Mouse (Mus musculus) ES-E14 (cell line): ENCODE results near the gene Selenof. TPM values are rescaled to one million over a fixed set of nuclear protein-coding genes. Genes with fewer than 3 reads are reported as not detected.

Experiments
- DNase-seq: peaks from one replicate; pipeline ENCODE4 v3.0.0-alpha.2; 2013; ENCODE audit warnings: low read depth, low spot score
- H3K27ac ChIP-seq: 2 replicates; pipeline ENCODE4 v1.5.1; 2012; ENCODE audit warnings: low read depth, mild to moderate bottlenecking, low read length, moderate library complexity, mixed read lengths; ENCODE audit not compliant: poor library complexity, insufficient read depth, severe bottlenecking
- H3K36me3 ChIP-seq: 2 replicates; pipeline ENCODE4 v1.6.1; 2012; ENCODE audit warnings: mild to moderate bottlenecking, low read length, moderate library complexity, mixed read lengths; ENCODE audit not compliant: control insufficient read depth, poor library complexity, insufficient read depth, severe bottlenecking
- H3K4me1 ChIP-seq, 2 experiments: fragments of 150-350 bp in 1 of 2; sonication (generic) in 1 of 2; 2 replicates each; pipeline ENCODE4 v1.6.1; 2012; ENCODE audit warnings: low read length in 2 of 2, mild to moderate bottlenecking in 1 of 2, mixed read lengths in 1 of 2; ENCODE audit not compliant: control insufficient read depth in 2 of 2, insufficient read depth in 2 of 2, poor library complexity in 1 of 2
- H3K4me3 ChIP-seq, 2 experiments: fragments of 150-350 bp in 1 of 2; sonication (generic) in 1 of 2; 2 replicates each; pipeline ENCODE4 v1.5.1; 2012; ENCODE audit warnings: low read length in 2 of 2, low read depth in 1 of 2, mild to moderate bottlenecking in 1 of 2, mixed read lengths in 1 of 2; ENCODE audit not compliant: insufficient read depth in 1 of 2, poor library complexity in 1 of 2, severe bottlenecking in 1 of 2
- H3K9ac ChIP-seq: 2 replicates; pipeline ENCODE4 v1.6.1; 2012; ENCODE audit warnings: low read depth, mild to moderate bottlenecking, low read length, mixed read lengths; ENCODE audit not compliant: poor library complexity, insufficient read depth, severe bottlenecking
- H3K9me3 ChIP-seq: fragments of 150-350 bp; sonication (generic); 2 replicates; pipeline ENCODE4 v1.6.1; 2012; ENCODE audit warnings: low read depth, mild to moderate bottlenecking, low read length; ENCODE audit not compliant: control insufficient read depth, insufficient read depth
- CHD2 ChIP-seq: IDR thresholded peaks from 2 replicates; pipeline ENCODE4 v1.6.1; 2014; ENCODE audit warnings: mild to moderate bottlenecking, low read depth, low read length, inconsistent platforms
- HCFC1 ChIP-seq: IDR thresholded peaks from 2 replicates; pipeline ENCODE4 v1.6.1; 2012; ENCODE audit warnings: low read length, inconsistent platforms, borderline replicate concordance; ENCODE audit not compliant: insufficient read depth
- MAFK ChIP-seq: IDR thresholded peaks from 2 replicates; pipeline ENCODE4 v1.6.1; 2014; ENCODE audit warnings: mild to moderate bottlenecking, low read depth, low read length, inconsistent platforms; ENCODE audit not compliant: insufficient read depth
- ZC3H11A ChIP-seq: IDR thresholded peaks from 2 replicates; pipeline ENCODE4 v1.6.1; 2012; ENCODE audit warnings: low read depth, mild to moderate bottlenecking, inconsistent platforms, low read length, borderline replicate concordance
- ZNF384 ChIP-seq: IDR thresholded peaks from 2 replicates; pipeline ENCODE4 v1.6.1; 2012; ENCODE audit warnings: low read depth, low read length, inconsistent platforms
- in situ Hi-C, 2 experiments: fragments of 600-800 bp; cut with MboI; formaldehyde crosslinking; loops; one replicate each; pipeline ENCODE4 v1.15.1; 2025; ENCODE audit warnings: low sequenced_read_pairs in 2 of 2, inconsistent platforms in 1 of 2; ENCODE audit not compliant: unreplicated experiment in 2 of 2
- total RNA-seq: library from RNA; depleted of rRNA; stranded (reverse); fragments of 300-350 nt; gene quantifications from 2 replicates; pipeline ENCODE4 v1.2.3, GENCODE M21; 2012

Gene Selenof
- total RNA-seq, 1 experiment = 513 TPM

DNA sequence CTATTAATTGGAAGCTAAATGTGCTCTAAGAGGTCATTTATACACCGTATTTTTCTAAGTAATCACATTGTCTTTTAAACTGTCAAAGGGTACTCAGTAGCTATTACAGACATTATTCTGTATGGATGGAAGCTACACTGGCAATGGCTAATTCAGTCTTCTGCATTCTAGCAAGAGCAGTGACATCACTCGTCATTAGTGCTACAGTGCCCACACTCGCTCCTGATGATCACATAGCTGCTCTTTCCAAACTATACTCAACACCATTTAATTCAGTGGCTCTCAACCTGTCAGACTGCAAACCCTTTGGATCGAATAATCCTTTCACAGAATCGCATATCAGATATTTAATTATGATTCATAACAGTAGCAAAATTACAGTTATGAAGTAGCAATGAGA lies 19.4 kb upstream of the Selenof start:
- Histone ChIP-seq H3K27ac (no peak overlapping the region), H3K9me3 (no peaks in the 10 kb centered on the region), H3K9ac (no peak overlapping the region), H3K4me3 (no peak overlapping the region), H3K4me1 (peaks cover 0 to 6% of the 10 kb centered on the region in 2 experiments; a peak in 1 of 4 replicates), H3K36me3 (no peaks in the 10 kb centered on the region)
- DNase-seq = no peak
- in situ Hi-C loops = no loop called here
- no peak for TF ChIP-seq ZNF384
- no peak for TF ChIP-seq HCFC1
- TF ChIP-seq CHD2 = no peak
- TF ChIP-seq ZC3H11A = no peak
- TF ChIP-seq MAFK = no peak

GRCm38 (mm10) chr3:144551416-144551815 lies 18.7 kb upstream of the Selenof start:
- no peaks in the 10 kb centered on the region for H3K9me3 ChIP-seq
- H3K4me3 ChIP-seq = no peak overlapping the region
- no peak overlapping the region for H3K27ac ChIP-seq
- no peak for DNase-seq
- no peak overlapping the region for H3K9ac ChIP-seq
- no peak for TF ChIP-seq CHD2
- TF ChIP-seq ZC3H11A = no peak
- TF ChIP-seq HCFC1 = no peak
- TF ChIP-seq MAFK = no peak
- no peak for TF ChIP-seq ZNF384
- H3K4me1 ChIP-seq = peaks cover 5 to 6% of the 10 kb centered on the region in 2 experiments; a peak in 2 of 4 replicates
- in situ Hi-C loops = no loop called here
- H3K36me3 ChIP-seq = no peaks in the 10 kb centered on the region

DNA sequence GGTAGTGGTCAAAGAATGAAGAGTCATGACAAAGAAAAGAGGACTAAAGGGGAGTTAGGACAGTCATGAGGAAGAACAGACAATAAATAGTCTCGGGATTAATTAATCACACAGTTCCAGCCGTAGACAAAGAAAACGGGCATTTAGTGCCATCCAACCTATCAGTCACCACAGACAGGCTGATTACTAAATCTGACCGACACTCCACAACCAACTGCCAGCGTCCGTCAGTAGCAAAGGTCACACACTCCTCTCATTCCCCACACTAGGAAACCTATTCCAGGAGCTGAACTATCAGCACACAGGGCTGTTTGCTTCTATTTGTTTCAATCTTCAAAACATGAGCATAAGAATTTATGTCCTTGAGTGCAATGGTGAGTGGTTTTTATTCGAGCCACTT lies 16.2 kb upstream of the Selenof start:
- in situ Hi-C loops = no loop called here
- peaks cover 10 to 14% of the 10 kb centered on the region in 2 experiments; a peak in 3 of 4 replicates for H3K4me1 ChIP-seq

GRCm38 (mm10) chr3:144554503-144554902 lies 15.6 kb upstream of the Selenof start:
- in situ Hi-C loops = no loop called here
- H3K36me3 ChIP-seq = no peaks in the 10 kb centered on the region
- H3K4me1 ChIP-seq = peaks cover 10 to 14% of the 10 kb centered on the region in 2 experiments; a peak in 3 of 4 replicates
- TF ChIP-seq CHD2 (no peak), ZNF384 (no peak), ZC3H11A (no peak), HCFC1 (no peak), MAFK (no peak)
- H3K27ac ChIP-seq = no peak overlapping the region
- no peaks in the 10 kb centered on the region for H3K9me3 ChIP-seq
- 0 out of 4 replicates have a peak overlapping the region, but pooled peaks of 1 of the 2 experiments have one; percentile 14 for H3K4me3 ChIP-seq
- DNase-seq = no peak
- no peak overlapping the region for H3K9ac ChIP-seq

More for the DNA sequence above, 16.2 kb upstream of the Selenof start:
- Histone ChIP-seq H3K27ac (no peak overlapping the region), H3K4me3 (no peak overlapping the region), H3K9ac (no peak overlapping the region), H3K9me3 (no peaks in the 10 kb centered on the region), H3K36me3 (no peaks in the 10 kb centered on the region)
- TF ChIP-seq ZNF384 (no peak), CHD2 (no peak), ZC3H11A (no peak), HCFC1 (no peak), MAFK (no peak)
- no peak for DNase-seq

DNA sequence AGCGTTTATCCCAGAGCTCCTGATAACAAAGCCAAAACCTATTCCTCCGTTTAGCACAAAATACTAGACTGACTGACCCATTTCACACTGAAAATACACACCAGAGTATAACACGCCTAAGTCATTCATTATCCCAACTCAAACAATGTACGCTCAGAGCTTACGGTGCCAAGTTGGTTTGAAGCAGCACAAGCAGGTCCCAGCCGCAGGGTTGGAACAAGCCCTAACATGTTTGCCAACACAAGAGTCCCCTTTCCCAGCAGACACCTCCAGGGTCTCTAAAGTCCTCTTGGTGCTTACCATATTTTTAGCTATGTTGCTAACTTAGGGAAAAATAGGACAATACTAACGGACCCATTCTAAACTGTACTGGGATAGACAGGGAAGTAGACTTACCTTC lies 15.0 kb upstream of the Selenof start:
- in situ Hi-C loops = no loop called here
- no peak overlapping the region for H3K27ac ChIP-seq
- DNase-seq = no peak
- H3K9me3 ChIP-seq = no peaks in the 10 kb centered on the region
- 0 out of 4 replicates have a peak overlapping the region, but pooled peaks of 1 of the 2 experiments have one; percentile 22 for H3K4me3 ChIP-seq
- H3K4me1 ChIP-seq = peaks cover 10 to 14% of the 10 kb centered on the region in 2 experiments; a peak in 3 of 4 replicates
- TF ChIP-seq CHD2 = no peak
- TF ChIP-seq HCFC1 = no peak
- no peak for TF ChIP-seq ZC3H11A
- TF ChIP-seq ZNF384 = no peak
- no peak for TF ChIP-seq MAFK
- H3K9ac ChIP-seq = peak overlapping the region; percentile 53; the same call in 1 of the 2 replicates
- H3K36me3 ChIP-seq = no peaks in the 10 kb centered on the region
